Mouse (Mus musculus): ENCODE results near the gene Cyp39a1. TPM values are rescaled to one million over a fixed set of nuclear protein-coding genes. Genes with fewer than 3 reads are reported as not detected.

Gene Cyp39a1
- 2.5 and 3.2 TPM in 2 replicates for polyA plus RNA-seq (2012; ENCODE audit: insufficient read depth, insufficient read length, missing spikeins)

DNA sequence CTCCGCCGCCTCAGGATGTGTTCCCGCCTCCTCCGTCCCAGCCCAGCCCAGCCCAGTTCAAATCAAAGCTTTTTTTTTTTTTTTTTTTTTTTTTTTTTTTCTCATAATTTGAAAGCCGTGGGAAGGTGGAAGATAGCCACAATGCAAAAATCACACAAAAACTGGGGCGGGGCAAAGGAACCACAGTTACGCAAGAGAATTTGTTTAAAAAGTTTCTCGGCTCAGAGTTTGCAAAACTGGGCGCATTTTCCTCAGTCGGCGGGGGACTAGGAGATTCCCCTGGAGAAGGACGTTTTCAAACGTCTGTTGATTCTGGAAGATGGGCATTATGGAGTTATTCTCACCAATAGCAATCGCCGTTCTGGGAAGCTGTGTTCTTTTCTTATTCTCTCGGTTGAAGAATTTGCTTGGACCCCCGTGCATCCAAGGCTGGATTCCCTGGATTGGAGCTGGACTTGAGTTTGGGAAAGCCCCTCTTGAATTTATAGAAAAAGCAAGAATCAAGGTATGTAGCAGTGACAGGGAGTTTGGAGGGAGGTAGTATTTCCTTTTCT lies at the start of gene Cyp39a1:
Cyp39a1 (plus strand) TSS at position 136 of the 554 bp plus-strand sequence.
- no peak within 1 kb of the TSS for H3K27ac ChIP-seq (replicated peaks; ENCODE audit: low read depth, low read length)

DNA sequence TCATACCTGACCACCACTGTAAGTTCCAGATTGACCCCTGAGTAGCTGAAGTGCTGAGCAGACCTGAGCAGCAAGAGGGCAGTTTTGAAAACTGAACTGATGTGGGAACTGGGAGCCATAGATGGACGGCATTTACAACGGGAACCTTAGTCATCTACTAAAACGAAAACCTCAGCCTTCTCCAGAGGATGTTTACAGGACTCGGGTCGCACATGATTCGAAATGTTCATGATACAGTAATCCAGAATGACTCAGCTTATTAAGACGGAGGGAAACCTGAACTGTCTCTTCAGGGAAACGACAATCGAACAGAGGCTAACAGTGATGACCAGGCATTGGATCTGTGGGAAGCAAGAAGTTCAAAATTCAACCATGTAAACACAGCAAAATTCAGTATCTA lies 48.1 kb upstream of the Cyp39a1 start:
- Histone ChIP-seq H3K4me1 (ENCODE audit: control insufficient read depth, insufficient read depth, insufficient read length, low read length) (no peaks in the 10 kb centered on the region), H3K4me3 (ENCODE audit: insufficient read depth, low read depth, low read length) (no peak overlapping the region), H3K27ac (replicated peaks; ENCODE audit: low read depth, low read length) (no peak overlapping the region)

More for the DNA sequence above, at the start of gene Cyp39a1:
- H3K4me3 ChIP-seq (ENCODE audit: insufficient read depth, low read depth, low read length), result peak within 1 kb of the TSS; percentile 97
- H3K4me1 ChIP-seq (ENCODE audit: control insufficient read depth, insufficient read depth, insufficient read length, low read length), result no peaks in the 10 kb centered on the region

- Histone ChIP-seq H3K27ac (replicated peaks; ENCODE audit: low read depth, low read length) (no peak overlapping the region), H3K4me3 (ENCODE audit: insufficient read depth, low read depth, low read length) (no peak overlapping the region), H3K4me1 (ENCODE audit: control insufficient read depth, insufficient read depth, insufficient read length, low read length) (no peaks in the 10 kb centered on the region)
These were observed 45.1 kb upstream of the Cyp39a1 start for GRCm38 (mm10) chr17:43622076-43622475.

GRCm38 (mm10) chr17:43628246-43628645 lies 39.0 kb upstream of the Cyp39a1 start:
- no peak overlapping the region for H3K4me3 ChIP-seq (ENCODE audit: insufficient read depth, low read depth, low read length)
- H3K4me1 ChIP-seq (ENCODE audit: control insufficient read depth, insufficient read depth, insufficient read length, low read length), result no peaks in the 10 kb centered on the region; the same call in 1 of the 2 replicates
- H3K27ac ChIP-seq (replicated peaks; ENCODE audit: low read depth, low read length), result no peak overlapping the region

DNA sequence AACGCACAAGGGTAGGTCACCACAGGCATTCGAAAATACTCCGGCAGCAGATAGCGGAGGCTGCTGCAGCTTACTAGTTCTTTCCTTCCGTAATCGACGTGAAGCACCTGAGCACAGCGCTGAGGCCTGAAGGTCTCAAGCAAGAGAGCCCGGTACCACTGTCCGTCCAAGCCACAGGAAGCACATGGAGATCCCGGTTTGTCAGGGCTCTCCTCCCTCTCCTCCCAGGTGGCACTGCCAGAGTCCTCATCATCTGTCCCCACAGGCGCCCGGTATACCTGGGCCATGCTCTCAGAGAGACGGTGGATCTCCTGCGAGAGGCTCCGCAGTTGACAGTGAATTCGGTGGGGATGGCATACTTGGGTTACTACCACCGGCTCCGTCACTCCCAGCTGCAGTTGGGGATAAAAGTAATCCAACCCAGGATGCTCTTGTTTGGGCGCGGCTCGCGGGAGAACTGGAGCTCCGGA lies 38.2 kb upstream of the Cyp39a1 start:
- no peak overlapping the region for H3K4me3 ChIP-seq (ENCODE audit: insufficient read depth, low read depth, low read length)
- H3K4me1 ChIP-seq (ENCODE audit: control insufficient read depth, insufficient read depth, insufficient read length, low read length), result no peaks in the 10 kb centered on the region; the same call in 1 of the 2 replicates
- no peak overlapping the region for H3K27ac ChIP-seq (replicated peaks; ENCODE audit: low read depth, low read length)

DNA sequence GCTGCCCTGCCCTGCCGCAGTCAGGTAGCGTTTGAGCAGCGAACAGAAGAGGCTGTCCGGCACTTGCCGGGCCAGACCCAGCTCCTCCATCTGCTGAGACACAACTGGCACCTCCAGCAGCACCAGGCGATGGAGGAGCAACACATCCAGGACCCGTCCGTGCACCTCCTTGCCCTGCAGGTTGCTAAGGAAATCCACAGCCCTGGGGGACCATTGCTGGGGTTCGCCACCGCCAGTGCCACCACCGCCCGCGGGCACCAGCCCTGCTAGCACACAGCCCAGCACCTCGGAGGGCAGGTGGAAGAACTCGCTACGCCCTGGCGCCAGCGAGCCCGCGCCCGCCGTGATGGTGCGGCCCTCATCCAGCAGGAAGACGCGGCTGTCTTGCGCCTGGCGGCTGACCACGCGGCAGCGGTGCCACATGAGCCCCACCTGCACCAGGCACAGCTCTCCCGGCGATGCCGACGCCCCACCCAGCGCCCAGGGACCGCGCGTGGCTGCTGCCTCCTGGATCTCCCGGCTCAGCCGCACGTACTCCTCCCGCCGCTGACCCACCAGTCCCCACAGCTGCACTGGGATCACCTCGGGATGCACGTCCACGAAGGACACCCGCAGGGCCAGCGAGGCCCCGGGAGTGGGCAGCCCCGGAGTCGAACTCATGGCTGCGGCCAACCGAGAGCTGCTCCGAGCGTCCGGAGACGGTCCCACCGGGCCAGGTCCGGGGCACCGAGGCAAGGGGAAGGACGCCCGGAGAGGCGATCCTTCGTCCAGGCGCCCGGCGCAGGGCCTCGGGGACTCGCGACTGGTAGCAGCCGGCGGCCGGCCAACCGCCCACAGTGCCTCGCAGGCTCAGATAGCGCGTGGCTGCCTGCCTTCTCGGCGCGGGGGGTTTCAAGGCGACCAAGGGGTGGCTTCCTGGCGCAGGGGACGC lies 37.5 kb upstream of the Cyp39a1 start, which contains the start of gene Tdrd6:
Tdrd6 (minus strand) TSS at position 804 of the 931 bp plus-strand sequence.
- H3K4me3 ChIP-seq (ENCODE audit: insufficient read depth, low read depth, low read length), result 0 out of 2 replicates have a peak within 1 kb of the TSS, but pooled peaks have one; percentile 9
- H3K4me1 ChIP-seq (ENCODE audit: control insufficient read depth, insufficient read depth, insufficient read length, low read length), result no peaks in the 10 kb centered on the region; the same call in 1 of the 2 replicates

DNA sequence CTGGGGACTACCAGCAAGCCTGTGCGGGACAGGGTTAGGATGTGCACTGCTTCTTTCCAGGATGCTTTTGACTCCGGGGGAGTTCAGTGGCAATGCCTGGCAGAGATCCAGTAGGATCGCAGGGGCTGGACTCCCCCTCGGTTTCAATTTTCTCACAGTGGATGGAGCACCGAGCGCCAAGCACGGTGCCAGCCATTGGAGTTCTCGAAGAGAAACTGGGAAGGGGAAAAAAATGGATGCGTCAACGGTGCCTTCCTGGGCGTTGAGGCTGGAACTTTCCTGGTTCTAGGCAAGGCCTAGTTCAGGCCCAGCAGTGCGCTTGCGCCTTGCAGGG lies 36.8 kb upstream of the Cyp39a1 start:
- Histone ChIP-seq H3K27ac (replicated peaks; ENCODE audit: low read depth, low read length) (no peak overlapping the region), H3K4me3 (ENCODE audit: insufficient read depth, low read depth, low read length) (no peak overlapping the region), H3K4me1 (ENCODE audit: control insufficient read depth, insufficient read depth, insufficient read length, low read length) (no peaks in the 10 kb centered on the region; the same call in 1 of the 2 replicates)

More for the DNA sequence above, 37.5 kb upstream of the Cyp39a1 start, which contains the start of gene Tdrd6:
- H3K27ac ChIP-seq (replicated peaks; ENCODE audit: low read depth, low read length), result no peak within 1 kb of the TSS

- Histone ChIP-seq H3K4me3 (ENCODE audit: insufficient read depth, low read depth, low read length) (no peak overlapping the region), H3K4me1 (ENCODE audit: control insufficient read depth, insufficient read depth, insufficient read length, low read length) (no peaks in the 10 kb centered on the region), H3K27ac (replicated peaks; ENCODE audit: low read depth, low read length) (no peak overlapping the region)
These were observed 30.1 kb upstream of the Cyp39a1 start for GRCm38 (mm10) chr17:43637146-43637545.

DNA sequence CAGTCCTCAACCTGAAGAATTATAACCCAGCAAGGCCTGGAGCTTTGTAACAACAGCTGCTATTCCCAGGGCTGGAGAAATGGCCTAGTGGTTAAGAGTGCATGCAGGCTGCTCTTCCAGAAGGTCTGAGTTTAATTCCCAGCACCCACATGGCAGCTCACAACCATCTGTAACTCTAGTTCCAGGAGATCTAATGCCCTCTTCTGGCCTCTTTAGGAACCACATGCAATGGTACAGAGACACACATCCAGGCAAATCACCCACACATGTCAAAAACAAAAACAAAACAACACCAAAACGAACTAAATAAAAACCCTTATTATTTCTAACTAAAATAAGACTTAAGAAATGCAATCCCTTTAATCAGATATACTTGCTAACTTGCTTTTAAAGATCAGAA lies 26.4 kb upstream of the Cyp39a1 start:
- Histone ChIP-seq H3K4me3 (ENCODE audit: insufficient read depth, low read depth, low read length) (no peak overlapping the region), H3K27ac (replicated peaks; ENCODE audit: low read depth, low read length) (no peak overlapping the region), H3K4me1 (ENCODE audit: control insufficient read depth, insufficient read depth, insufficient read length, low read length) (no peaks in the 10 kb centered on the region)

DNA sequence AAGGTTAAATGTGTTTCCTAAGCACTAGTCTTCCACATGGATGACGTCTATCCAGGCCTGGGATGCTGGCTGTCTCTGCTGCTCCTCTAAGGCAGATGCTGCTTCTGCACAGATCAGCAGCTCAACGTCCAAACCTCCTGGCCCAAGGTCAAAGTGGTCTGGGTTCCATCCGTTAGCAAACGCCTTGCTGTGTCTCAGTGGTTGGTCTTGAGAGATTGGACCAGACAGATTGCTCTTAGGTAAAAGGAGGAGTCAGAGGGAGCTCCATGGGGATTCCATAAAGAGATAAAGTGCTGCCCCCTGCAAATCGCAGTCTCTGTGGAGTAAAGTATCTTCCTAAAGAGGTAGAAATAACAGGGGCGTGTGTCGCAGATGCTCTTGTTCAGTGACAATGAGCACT lies 24.0 kb upstream of the Cyp39a1 start:
- H3K4me3 ChIP-seq (ENCODE audit: insufficient read depth, low read depth, low read length), result no peak overlapping the region
- no peak overlapping the region for H3K27ac ChIP-seq (replicated peaks; ENCODE audit: low read depth, low read length)
- no peaks in the 10 kb centered on the region for H3K4me1 ChIP-seq (ENCODE audit: control insufficient read depth, insufficient read depth, insufficient read length, low read length)

DNA sequence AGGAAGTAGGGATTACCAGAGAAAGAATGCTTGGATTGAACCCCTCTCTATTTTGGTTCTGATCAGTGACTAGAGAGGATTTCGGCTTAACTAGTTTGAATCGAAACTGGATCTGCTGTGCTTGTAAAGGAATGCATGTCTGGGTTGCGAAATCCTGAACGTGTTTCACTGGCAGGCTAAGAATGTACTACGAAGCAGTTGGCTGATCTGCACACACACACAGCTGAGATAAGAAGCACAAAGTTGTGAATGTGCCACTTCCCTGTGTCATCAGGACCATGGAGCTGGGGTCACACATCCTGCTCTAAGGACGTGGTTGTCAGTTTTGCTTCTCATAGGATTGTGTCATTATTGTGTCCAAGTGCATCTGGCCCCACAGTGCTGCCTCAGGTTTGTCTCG lies 22.9 kb upstream of the Cyp39a1 start:
- no peak overlapping the region for H3K27ac ChIP-seq (replicated peaks; ENCODE audit: low read depth, low read length)
- no peak overlapping the region for H3K4me3 ChIP-seq (ENCODE audit: insufficient read depth, low read depth, low read length)
- no peaks in the 10 kb centered on the region for H3K4me1 ChIP-seq (ENCODE audit: control insufficient read depth, insufficient read depth, insufficient read length, low read length)

GRCm38 (mm10) chr17:43645136-43645535 lies 22.1 kb upstream of the Cyp39a1 start:
- Histone ChIP-seq H3K4me3 (ENCODE audit: insufficient read depth, low read depth, low read length) (no peak overlapping the region), H3K27ac (replicated peaks; ENCODE audit: low read depth, low read length) (no peak overlapping the region), H3K4me1 (ENCODE audit: control insufficient read depth, insufficient read depth, insufficient read length, low read length) (no peaks in the 10 kb centered on the region)

- Histone ChIP-seq H3K4me3 (ENCODE audit: insufficient read depth, low read depth, low read length) (no peak overlapping the region), H3K27ac (replicated peaks; ENCODE audit: low read depth, low read length) (no peak overlapping the region), H3K4me1 (ENCODE audit: control insufficient read depth, insufficient read depth, insufficient read length, low read length) (no peaks in the 10 kb centered on the region)
These were observed 20.3 kb upstream of the Cyp39a1 start for GRCm38 (mm10) chr17:43646925-43647324.

DNA sequence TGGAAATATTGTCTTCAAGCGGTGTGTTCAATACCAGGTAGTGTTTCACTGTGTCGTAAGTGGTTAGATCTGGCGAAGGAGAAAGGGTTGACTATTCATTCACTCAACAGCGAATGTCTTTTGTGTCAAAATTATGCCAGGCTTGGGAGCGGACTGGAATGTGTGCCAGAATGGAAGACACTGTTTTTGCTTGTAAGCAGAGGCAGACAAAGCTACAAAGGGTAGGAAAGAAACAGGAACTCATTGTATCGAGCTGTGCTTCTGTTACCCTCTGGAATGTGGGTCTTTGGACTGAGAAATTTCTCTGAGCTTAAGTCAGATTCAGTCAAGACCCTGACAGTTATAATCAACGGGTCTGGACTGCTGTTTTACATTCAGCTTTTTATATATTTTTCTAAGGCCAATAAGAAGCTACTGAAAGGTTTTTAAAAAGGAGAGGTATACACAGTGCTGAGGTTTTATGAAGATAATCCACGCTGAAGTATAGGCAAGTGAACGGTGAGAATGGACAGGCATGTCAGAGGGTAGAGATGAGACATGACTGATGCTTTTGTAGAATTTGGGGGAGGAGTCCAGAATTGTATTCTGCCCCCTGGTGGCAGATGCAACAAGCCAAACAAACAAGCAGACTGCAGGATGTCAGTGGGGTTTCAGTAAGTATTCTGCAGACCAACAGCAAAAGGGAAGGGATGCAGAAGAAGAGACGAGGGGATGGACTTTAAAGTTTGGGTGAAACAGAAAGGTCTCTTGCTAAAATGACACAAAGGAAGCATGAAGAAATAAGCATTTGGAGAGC lies 17.4 kb upstream of the Cyp39a1 start:
- no peak overlapping the region for H3K27ac ChIP-seq (replicated peaks; ENCODE audit: low read depth, low read length)
- H3K4me3 ChIP-seq (ENCODE audit: insufficient read depth, low read depth, low read length), result no peak overlapping the region
- H3K4me1 ChIP-seq (ENCODE audit: control insufficient read depth, insufficient read depth, insufficient read length, low read length), result no peaks in the 10 kb centered on the region
